Mouse (Mus musculus) ES-CJ7 (cell line): ENCODE results near the gene Cdyl.

Experiments
- DNase-seq: peaks from one replicate; pipeline ENCODE4 v3.0.0; 2011; ENCODE audit warnings: low read depth, low spot score

The Cdyl gene

DNA sequence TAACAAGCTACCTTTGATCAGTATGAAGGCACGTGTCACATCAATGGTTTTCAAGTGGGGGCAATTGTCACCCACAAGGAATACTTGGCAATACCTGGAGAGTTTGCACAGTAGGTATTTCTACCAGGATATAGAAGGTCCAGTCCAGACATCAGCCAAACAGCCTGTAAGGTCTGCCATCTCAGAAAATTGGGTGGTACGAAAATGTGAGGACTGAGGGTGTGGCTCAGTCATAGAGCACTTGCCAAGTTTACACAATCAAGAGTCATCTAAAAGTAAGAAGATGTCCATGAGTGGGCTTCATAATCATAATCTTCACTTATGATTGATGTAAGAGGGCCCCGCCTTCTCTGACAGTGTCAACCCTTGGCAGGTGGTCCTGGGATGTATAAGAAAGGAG, 29.9 kb downstream of the Cdyl start:
- no peak for DNase-seq

DNA sequence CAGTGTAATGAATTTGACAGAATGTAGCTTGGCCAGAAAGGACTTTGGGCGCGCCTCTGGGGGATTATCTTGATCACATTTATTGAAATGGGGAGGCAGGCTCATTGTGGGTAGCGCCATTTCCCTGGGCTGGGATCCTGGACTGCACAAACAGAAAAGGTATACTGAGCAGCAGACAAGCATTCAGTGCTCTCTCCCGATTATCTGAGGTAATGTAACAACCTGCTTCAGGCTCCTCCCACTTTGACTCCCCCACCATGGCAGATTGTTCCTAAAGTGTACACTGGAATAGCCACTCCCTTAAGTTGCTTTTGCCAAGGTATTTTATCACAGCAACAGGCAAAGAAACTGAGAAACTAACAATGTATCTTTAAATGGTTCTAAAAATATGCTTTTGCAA, 58.0 kb downstream of the Cdyl start:
- DNase-seq, result no peak

DNA sequence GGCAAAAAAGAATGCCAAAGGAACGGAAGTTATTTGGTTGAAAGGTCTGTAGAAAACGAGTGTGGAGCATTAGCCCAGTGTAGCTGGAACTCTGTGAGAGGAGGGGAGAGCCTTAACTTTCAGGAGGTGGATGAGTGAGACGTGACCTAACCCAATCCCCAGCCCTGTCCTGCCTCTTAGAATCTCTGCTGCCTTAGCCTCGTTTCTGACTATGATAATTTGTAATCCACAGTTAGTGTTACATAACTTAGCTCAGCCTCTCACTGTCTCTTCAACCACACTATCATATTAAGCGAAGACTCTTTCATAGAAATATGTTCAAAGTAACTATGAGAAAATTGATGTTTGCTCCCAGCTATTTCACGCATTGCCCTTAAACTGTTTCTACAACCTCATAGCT, 59.9 kb downstream of the Cdyl start:
- no peak for DNase-seq

DNA sequence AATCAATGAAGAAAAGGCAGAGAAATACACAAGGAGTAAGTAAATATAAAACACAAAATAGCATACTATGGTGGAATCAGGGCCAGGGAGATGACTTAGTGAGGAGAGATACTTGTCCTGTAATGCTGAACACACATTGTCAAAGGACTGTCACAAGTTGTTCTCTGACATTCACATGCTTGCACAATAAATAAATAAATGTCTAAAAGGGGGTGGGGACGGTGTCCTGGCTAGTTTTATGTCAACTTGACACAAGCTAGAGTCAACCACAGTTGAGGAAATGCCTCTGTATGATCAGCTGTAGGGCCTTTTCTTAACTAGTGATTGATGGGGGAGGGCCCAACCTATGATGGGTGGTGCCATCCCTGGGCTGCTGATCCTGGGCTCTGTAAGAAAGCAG, 63.4 kb downstream of the Cdyl start:
- DNase-seq, result no peak

DNA sequence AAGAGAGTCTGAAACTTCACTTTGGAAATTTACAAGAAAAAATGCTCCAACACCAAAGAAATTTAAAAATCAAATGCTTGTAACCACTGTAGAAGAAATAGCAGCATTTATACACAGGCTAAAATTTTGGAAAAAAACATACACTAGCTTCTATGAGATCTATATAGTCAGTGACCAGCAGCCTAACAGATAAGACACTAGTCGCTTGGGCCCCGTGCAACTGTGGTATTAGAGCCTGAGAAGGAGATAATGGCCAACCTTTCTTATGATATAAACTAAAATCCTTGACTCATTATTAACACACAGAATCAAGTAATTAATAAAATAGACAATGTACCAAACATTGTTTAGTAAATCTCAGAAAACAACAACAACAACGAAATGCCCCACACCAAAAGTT, 66.4 kb downstream of the Cdyl start:
- DNase-seq, result no peak

DNA sequence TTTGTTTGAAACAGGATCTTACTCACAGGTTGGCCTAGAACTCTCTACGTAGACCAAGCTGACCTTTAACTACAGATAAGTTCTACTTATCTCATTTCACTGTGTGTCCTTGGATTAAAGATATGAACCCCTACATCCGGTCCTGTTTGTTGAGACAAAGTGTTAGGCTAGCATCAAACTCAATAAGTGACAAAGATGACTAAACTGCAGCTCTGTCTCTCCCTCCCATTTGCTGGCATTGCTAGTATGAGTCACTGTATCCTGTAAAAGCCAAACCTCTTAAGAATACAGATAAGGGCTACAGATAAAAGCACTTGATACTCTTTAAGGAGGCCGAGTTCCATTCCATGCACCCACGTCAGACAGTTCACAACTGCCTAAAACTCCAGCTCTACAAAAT, 72.5 kb downstream of the Cdyl start:
- DNase-seq, result no peak

DNA sequence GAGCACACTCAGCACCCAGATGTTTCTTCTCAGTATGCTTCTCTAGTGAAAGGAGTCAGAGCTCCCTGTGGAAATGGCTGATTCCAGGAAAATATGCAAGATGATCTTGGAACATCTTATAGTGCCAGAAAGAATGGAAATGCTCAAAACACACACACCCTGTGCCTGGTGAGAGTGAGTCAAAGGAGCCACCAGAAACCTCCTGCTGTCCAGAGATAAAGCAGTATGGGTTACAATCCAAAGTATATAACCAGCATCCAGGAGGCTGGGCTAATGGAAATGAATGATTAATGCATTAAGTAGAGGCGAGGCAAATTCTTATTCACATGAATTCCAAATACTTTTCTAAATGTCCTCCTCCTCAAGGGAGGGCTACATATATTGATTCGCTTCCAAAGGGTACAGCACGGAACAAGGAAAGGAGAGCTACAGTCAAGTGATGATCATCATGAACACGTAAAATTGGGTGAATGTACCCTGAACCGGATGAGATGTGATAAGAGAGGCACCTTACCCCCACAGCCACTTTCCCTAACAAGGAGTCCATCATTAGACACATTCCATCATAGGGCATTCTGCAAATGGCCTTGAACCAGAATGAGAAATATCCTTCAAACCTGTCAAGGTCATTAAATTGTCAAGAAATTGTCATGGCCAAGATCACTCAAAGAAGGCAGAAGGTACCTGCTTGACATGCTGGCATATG, 73.4 kb downstream of the Cdyl start:
- no peak for DNase-seq

DNA sequence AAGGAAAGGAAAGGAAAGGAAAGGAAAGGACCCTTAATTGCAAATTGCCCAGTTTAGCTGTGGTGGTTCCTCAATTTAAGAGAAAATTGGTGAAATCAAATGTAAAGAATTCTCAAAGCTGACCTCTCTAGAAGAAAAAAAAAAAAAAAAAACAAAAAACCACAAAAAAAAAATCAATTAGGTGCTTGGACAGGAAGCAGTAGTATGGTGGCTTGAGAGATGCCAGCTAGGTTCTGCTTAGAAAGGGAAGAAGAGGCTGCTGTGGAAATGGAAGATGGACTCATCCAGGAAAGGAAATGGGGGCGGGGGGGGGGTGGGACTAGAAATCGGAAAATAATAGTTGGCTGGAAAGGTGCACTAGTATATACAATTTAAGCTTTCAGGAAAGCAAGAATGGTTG, 77.9 kb downstream of the Cdyl start:
- no peak for DNase-seq

DNA sequence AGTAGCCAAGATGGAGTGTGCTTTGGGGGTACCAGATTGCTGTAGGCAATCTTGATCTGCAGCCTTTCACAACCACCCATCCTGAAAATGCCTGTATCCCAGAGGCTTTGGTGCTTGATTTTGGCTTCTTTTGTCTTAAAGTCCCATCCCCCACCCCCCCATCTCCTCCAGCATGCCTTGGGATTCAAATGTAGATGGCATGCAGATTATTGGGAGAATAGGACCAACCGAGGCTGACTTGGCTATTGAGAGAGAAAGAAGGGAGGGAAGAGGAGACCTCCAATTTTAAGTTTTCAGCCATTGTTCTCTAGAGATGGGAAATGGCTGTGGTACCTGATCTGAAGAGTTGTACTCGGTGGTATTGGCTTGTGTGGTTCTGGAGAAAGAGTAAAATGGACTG, 78.6 kb downstream of the Cdyl start:
- DNase-seq, result peak; percentile 98

DNA sequence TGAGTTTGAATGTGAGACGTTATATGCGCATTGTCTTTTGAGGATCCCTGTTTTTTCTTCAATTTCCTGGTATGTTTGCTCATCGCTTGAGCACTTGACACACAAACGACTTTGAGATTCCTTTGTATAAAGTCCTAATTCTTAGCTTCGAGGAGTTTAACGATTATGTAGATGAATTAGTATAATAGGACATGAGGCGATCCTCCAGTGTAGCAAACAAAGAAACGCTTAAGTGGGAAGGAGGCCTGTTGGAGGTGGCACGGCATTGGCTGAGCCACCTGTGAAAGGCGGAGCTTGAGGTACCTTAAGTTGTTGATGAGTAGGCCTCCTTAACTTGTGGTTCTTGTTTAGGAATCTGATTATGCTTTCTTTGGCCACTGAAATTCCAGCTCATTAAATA, 79.8 kb downstream of the Cdyl start:
- peak; percentile 92 for DNase-seq

DNA sequence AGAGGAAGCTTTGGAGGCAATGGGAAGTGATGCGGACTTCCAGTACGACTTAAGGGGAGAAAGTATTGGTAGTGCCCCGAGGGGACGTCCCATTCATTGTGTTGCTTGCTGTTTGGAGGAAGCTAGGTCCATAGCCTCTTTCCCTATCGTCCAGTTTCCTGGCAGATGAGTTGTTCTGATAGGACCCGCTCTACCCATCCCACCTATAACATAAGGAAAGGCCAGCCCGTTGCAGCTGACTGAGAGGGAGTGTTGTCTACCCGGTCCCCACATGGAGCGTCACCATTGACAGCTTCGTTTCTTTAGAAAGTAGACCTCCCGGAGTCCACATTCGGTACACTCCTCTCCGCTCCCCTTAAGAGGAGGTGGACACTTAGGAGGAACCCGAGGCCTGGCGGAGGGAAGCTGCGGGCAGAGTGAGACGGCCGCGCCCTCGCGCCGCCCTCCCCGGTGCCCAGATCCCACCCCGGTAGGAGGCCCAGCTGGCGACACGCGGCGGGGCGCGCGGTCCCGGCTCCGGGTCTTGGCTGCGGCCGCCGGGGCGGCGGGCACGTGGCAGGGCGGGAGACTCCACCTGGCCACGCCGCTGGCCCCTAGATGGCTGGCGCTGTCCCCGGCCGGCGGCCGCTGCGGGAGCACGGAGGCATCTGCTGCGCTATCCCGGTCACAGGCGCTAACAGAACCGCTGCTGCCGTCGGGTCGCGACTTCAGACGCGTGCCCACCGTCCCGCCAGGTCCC, 80.8 kb downstream of the Cdyl start:
- peak; percentile 22 for DNase-seq

DNA sequence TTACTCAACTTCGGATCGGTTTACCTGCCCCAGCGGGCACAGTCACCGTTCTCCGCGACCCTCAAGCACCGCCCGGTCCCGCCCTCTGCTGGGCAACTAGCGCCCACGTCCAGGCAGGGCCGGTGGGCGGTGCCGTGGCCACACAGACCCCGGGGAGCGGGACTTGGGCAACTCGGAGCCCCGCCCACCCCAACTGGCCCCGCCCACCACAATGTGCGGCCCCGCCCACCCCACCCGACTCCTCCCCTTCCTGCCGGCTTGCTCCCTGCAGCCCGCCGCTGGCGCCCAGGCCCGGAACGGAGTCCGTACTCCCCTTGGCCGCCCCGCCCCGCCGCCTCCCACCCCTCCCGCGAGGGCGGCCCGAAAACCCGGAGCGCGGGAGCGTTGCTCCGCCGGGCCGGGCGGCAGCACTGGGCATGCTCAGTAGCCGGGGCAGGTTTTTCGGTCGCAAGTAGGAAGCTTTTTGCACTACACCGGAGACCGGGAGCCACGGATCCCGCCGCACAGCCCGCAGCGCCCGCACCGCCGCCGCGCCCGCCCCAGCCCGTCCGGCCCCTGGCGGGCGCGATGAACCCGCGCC, 81.5 kb downstream of the Cdyl start:
- peak; percentile 80 for DNase-seq

DNA sequence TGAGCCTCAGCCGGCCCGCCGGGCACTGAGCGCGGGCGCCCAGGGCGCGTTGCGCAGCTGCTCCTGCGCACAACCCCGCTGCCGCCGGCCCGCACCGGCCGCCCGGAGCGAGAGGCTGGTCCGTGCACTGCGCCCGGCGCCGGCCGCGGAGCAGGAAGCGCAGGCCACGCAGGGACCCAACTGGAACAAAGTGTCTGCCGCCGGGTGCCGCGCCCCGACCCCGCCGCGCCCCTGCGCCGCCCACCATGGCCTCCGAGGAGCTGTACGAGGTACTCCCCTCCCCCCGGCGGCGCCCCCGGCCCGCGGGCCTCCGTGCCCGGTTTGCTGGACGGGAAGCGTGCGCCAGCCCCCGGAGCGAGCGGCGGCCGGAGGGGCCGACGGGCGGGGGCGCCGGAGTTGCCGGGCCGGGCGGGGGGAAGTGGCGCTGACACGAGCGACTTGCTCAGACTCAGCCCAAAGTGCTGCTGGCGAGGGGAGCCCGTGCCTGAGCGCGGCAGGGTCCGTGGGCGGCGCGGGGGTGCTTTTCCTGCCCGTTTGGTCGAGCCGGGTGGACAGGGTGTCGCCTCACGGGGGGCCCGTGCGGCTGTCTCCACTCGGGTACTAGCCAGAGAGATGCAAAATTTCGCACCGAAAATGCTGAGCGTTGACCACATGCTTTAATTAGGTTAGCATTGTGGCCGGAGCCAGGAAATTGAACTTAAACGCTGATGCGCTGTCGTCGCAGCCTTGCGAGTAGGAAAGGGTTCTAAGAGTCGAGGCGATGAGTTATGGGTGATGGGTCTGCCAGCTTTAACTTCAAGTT, 82.2 kb downstream of the Cdyl start:
- DNase-seq, result peak; percentile 17

DNA sequence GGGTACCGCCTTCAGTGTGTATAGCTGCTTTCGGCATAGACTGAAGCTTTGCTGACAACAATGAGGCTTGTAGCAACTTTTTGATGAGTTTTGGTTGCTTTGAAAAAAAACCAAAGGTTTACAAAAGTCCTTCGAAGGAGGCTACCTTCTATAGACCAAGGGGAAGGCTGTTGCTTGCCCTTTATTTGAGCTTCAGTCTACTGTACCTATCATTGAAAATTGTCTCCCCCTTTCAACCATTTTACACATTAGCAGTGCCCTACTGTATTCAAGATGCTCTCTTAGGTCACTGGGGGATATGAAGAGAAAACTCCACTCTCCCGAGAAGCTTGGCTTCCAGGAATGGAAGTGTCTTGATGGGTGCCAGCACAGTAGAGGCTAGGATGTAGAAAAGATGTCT, 83.1 kb downstream of the Cdyl start:
- DNase-seq, result no peak

DNA sequence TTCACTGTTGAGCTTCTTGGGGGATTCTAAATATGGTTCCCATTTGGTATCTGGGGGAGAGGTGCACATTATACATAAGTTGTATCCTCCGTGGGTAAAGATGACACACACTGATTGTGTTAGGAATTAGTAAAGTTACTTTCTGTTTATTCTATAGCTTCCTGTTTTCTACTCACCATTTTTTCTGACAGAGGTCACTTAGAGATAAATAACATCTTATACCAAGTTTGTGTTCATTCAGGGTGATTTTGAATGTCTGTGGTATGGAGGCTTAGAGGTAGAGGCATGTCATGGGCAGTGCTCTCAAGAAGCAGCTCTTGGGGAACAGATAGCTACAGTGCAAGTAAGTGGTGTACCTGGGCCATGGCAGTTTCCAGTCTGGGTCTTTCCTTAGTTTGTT, 83.6 kb downstream of the Cdyl start:
- DNase-seq, result no peak

DNA sequence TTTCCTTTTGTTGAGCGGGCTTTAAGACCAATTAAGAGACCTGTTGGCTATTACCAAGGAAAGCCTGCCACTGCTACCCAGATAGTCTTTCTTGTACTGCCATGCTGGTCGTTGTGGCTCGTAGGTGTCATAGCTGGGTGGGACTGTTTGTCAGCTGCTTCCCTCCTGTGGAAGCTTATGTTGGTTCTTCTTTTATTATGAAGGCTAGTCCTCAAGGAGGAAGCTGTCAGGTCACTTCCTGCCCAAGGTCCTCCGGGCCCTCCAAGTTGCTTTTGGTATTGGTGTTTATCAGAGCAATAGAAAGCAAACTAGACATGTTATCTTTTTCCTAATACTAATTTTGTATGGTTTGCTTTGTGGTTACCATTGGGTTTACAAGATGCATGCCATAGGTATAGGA, 89.6 kb downstream of the Cdyl start:
- DNase-seq, result no peak

DNA sequence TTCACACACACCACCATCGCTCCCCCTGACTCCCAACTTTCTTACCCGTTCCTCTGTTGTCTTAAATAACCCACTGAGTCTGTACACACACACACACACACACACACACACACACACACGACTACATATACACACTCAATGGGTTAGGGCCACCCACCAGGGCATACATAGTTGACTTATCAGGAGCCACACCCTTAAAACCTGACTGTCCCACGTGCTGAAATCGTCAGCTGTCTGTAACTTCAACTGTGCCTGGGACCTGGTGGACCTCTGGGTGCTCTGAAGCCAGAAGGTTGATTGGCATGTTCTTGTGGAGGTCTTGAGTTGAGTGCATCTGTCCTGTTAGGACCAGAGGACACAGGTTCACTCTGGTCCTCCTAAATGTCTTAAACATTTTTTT, 90.0 kb downstream of the Cdyl start:
- DNase-seq, result no peak

DNA sequence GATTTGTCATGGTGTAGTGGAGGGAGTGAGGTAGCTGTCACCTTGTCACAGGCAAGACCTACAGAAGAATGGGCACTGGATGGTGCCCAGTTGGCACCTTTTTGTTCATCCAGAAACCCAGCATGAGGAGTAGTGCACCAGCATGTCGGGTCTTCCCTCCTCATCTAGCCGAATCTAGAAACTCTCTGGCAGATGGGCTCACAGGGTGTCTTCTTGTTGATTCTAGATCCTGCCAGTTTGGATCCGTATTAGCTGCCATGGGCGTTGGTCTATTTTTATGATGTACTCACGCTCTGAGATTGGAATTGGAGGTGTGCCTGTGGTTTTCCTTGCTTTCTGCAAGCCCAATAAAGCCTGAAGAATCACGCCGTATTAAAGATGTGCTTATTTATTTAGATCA, 92.4 kb downstream of the Cdyl start:
- no peak for DNase-seq

DNA sequence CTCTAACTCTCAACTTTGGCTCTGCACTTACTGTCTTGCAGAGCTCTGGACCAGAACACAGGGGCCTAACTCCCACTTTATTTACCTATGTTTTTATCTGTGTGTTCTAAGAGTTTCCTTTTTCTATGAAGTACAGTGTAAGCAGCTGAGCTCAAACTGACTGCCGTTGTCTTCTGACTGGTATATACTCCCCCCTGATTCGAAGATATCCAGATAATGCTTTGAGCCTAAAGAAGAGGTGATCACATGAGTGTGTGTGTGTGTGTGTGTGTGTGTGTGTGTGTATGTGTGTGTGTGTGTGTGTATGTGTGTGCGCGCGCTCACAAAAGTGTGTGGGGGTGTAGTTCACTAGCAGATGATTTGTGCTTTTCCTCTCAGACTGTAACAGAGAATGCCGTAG, 95.4 kb downstream of the Cdyl start:
- no peak for DNase-seq

DNA sequence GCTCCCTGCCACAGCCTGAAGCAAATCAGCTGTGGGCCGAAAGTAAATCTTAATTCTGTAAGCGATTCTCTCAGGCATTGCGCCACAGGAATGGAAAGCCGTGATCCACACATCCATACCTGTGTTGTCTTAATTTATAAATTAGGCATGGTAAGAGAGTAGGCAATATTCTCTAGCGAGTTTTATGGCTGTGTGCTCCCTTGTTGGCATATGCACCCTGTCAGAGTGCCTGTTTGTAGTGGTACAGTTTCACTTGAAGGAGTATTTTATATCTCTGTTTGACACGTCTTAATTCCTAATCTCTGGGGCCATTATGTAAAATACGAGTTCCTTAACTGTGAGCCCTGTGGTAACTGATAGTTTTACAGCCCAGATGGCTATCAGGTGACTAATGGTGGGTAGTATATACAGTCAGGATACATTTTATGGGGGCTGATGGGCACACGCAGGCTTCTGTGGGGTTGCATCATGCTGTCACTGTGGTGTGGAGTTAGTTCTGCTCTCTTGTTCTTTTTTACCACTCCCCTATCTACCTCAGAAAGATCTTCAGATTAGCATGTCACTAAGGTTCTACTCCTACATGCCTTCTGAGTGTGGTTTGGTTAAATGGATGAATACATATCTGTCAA, 96.1 kb downstream of the Cdyl start:
- no peak for DNase-seq

DNA sequence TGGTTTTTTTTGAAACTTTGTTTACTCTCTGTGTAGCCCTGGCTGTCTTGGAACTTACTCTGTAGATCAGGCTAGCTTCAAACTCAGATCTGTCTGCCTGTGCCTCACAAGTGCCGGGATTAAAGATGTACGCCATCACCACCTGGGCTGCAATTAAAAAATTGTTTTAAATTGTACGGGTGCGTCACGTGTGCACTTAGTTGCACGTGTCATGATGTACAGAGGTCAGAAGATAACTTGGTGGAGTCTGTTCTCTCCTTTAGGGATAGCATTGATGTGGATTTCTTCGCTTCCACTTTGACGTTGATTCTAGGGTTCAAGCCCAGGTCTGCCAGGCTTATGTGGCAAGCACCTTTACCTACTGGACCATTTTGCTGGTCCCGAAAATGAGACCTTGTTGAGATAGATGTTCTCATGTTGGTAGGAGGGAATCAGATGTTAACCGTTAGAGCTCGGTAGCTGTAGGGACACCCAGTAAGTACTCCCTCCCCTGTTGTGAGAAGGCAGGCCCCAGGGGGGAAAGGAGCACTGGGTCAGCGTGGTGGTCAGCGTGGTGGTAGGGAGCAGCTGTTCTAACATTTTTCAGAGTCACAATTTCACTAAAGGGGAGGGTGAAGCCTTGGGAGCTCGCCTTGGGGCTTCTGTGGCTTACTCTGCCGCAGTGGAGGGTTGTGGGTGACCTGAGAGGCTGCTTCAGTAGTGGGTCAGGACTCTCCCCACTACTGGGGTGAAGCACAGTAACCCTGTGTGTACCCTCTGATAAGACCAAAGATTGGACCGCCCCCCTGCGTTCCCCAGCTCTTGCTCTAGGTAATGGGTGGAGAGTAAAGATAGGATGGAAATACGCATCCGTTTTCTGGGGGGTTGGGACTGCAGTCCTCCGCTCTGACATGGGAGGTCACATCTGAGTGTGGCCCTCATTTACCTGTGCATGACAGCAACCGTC, 97.0 kb downstream of the Cdyl start:
- DNase-seq, result no peak
